Mouse (Mus musculus) kidney, adult 18-20 months (tissue): ENCODE data around the gene Slc22a20.

Source experiments
- DNase-seq: peaks from one replicate; pipeline ENCODE4 v3.0.0; 2021

Gene Slc22a20

DNA sequence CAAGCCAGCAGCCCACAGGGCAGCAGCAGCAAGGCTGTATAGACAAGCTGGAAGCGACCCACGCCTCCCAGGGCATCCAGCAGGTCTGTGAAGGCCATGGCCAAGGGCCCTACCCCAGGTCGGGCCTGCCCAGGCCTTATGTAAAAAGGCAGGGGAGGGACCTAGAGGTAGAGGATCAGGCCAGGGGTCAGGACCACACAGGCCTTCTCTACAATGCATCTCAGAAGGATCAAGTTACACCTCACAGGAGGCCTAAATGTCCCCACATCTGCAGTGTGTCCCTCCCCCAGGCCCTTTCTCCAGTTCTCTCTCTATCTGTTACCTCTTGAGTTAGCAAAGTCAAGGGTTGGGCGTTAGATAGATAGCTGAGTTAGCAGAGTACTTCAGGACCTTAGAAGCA, at the start of gene Slc22a20:
TSS of gene Slc22a20 (minus strand) at position 101 of the 400 bp plus-strand sequence.
- DNase-seq: no peak

GRCm38 (mm10) chr19:6030520-6031280, 44.8 kb upstream of the Slc22a20 start:
- DNase-seq: no peak

- no peak for DNase-seq
Observed at GRCm38 (mm10) chr19:6029426-6029825, 43.5 kb upstream of the Slc22a20 start.

DNA sequence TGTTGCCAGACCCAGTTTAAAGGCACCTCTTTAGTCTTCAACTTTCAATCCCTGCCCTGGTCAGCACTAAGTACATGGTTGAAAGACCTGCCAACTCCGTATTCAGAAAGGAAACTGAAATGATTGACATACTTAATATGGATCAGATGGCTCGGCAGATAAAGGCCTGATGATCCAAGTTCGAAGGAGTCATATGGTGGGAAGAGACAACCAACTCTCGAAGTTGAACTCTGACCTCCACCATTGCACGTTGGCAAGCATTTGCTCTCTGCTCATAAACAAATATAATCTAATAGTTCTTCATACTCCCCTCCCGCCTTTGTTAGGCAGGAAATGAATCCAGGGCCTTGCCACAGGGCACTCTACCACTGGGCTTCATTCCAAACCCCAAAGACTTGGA, 43.0 kb upstream of the Slc22a20 start:
- DNase-seq: no peak

DNA sequence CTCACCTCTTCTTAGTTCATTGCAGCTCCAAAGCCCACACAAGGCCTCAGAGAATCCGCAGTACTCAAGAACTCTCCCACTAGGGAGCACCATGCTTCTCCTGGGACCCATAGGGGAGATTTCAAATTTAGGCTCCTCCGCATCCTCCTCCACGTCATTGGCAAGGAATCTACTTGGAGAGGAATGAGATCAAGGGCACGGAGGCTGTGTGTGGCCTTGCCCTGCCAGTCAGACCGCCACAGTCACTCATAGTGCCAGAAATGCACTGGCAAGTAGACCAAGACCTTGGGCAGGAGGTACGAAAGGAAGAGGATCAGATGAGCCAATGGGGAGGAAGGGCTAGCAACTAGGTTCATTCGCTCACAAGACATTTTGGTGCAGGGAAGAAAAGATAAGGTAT, 38.0 kb upstream of the Slc22a20 start:
- no peak for DNase-seq

DNA sequence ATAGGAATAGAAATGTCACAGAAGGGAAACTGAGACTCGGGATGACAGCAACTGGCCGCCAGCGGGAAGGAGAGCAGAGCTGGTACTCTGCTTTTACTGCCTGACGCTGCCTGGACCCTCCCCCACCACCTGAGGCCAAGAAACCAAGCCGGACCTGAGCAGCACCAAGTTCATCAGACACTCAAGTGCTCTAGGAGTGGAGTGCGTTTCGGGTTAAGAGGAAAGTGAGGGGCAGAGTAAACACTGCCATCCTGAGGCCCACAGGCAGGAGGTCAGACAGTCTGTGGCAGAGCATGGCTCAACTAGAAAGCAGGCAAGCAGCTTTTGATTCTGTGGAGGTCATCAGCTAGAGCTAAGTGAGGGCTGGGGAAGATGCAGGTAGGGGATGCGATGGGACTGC, 37.1 kb upstream of the Slc22a20 start:
- DNase-seq: no peak

DNA sequence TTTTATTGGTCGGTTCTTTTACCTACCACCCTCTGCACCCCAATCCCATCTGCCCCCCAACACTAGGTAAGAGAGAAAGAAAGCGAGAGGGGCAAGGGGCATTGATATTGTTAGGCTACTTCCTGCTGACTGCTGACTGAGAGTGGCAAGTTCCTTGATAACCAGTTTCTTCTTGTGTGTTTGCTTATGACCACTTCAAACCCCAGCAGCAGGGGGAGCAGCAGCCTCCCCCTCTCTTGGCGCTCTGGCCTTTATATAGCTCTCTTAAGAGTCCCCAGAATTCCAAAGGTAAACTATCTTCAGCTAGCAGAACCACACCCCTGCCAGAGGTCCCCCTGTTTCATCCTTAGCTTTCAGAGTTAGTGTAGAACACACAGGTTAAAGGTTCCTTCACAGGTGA, 34.3 kb upstream of the Slc22a20 start:
- DNase-seq: no peak

GRCm38 (mm10) chr19:6018142-6019089, 32.5 kb upstream of the Slc22a20 start:
- DNase-seq: peak; percentile 90

GRCm38 (mm10) chr19:6016532-6016931, 30.6 kb upstream of the Slc22a20 start:
- no peak for DNase-seq

DNA sequence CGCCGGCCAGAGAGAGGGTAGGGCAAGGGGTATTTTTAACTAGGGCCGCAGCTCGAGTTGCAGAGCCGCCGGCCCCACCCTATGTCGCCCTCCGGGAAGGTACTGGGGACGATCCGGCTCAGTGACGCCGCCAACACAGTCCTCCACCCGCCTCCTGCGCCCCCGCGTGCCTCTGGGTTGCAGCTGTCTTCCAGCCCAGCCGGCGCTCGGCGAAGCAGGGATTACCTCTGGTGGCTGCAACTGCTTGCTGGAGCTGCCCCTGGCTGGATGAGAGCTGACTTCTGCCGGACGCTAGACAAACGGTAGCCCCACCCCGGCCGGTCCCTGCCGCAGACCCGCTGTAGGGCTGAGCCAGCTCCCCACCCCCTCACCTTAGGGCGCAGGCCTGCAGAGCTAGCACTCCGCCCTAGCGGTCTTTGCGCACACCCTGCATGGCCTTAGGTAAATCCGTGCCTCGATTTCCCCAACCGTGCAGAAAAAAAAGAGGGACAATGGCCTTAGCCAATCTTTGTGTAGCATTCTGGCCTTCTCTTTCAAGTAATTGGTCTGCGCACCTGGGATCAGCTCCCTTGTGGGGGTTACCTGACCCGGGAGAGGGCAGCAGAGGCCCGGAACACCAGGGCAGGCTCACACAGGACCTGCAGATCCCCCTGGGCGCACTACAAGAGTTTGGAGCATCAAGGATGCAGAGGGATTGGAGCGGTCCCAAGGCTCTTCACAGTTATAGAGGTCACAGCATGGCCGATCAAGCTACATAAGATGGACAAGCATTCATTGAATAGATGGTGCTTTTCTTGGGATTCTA, 29.8 kb upstream of the Slc22a20 start, which contains the start of gene Capn1:
TSS of gene Capn1 (minus strand) at position 387 of the 805 bp plus-strand sequence.
- DNase-seq: peak; percentile 75

DNA sequence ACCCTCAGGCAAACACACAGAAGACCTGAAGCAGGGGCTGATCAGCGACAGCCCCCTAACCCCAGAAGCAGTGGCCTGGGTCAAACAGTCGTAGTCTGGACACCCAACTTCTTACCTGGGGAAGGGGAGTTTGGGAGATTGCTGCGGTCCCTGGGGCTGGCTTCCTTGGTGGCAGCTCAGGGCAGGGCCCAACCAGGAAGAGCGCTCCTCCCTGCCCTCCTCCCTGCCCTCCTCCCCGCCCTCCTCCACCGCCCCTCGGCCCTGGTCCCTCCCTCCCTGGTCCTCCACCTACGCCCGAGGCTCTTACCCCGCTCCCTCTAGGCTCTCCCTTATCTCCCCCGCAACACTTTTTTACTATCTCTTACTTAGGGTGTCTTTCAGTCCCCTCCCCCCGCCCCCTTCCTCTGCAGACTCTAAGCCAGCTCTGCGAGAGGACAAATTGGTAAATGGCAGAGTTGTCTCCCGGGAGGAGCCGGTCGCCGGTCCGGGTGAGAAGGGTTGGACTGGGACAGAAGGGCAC, 29.1 kb upstream of the Slc22a20 start:
- DNase-seq: peak; percentile 57

DNA sequence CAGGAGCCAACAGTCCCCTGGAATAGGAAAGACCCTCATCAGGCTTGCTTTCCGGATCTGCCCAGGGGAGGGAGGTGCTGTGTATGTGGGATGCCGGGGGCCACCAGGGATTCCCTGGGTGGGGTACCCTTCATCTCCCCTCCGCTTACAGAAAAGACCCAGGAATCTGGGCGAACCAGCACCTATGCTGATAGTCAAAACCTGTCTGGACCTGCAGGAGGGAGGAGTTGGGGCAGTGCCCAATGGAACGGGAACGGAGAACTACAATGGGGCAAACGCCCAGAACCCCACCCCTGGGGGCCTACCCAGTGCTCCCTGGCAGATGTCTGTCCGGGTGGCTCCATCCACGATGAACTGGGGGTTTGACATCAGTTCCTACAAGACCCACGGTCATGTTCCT, 27.7 kb upstream of the Slc22a20 start:
- DNase-seq: no peak

DNA sequence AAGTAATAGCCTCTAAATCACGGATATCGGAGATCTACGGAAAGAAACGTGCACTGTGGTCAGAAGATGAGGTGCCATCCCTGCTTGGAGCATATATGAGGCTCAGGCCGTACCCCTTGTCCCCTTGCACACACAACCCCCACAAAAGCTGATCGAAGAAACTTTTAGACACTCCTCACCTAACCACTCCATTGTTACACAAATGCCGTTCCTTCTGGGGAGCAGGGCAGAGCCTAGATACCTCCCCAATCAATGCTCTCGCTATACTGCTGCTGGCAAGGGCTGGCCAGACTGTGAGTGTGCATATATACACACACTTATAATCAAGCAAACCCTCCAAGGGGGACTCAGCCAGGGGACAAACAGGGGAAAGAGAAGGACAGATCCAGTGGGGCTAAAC, 23.2 kb upstream of the Slc22a20 start:
- no peak for DNase-seq

DNA sequence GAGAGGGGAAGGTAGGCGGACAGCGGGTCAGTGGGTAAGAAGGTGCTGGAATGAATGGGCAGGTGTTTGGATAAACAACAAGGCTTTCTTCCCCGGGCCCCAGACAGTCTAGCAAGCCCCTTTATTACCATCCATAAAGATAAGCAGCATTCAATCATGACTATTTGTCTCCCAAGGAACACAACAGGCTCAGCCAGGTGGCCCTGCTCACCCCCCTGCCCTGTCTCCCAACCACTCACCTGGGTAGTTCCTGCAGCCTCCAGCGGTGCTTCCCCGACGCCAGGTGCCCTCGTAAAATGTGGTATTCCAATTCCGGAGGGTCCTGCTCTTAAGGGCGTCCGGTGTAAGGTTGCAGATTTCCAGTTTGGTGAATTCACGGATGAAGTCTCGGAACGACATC, 21.1 kb upstream of the Slc22a20 start:
- no peak for DNase-seq

DNA sequence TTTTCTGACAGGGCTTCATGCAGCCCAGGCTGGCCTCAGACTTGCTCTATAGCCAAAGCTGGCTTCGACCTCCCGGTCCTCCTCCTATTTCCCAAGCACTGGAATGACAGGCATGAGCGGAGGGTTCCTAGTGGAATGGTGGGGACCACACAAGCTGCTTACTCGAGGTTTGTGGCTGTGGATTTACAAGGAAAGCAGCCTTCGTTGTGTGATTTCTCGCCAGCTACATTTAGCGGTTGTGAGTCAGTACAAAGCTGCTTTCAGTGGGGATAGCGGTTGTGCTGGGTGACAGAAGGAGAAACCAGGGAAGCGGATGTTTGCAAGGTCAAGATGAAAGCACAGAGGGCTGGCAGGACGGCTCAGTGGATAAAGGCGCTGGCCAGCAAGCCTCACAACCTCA, 19.6 kb upstream of the Slc22a20 start:
- no peak for DNase-seq

DNA sequence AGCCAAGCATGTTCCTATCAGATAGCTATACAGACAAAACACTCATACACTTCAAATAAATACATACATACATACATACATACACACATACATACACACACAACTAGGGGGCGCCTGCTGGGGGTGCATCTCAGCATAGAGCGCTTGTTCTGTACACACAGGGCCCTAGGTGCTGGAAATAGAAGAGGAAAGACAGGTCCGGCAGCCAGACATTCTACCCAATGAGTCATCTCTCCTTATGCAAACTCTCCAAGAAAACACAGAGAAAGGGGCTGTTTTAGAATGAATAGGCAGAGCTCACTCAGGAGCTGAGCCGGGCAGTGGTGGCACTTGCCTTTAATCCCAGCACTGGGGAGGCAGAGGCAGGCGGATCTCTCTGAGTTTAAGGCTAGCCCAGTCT, 14.0 kb upstream of the Slc22a20 start:
- DNase-seq: no peak

DNA sequence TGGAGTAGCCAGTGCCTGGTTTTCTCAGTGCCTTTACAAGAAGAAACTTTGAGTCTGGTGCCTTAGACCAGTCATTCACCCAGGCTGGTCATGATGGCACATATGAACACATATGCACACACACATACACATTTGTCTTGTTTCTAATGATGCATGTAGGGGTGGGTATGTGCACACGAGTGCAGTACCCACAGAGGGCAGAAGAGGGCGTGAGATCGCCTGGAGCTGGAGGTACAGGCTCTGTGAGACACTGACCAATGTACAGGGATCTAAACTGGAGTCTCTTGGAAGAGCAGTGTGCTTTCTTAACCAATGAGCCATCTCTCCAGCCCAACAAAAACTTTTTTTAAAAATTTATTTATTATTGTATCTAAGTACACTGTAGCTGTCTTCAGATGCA, 12.2 kb upstream of the Slc22a20 start:
- DNase-seq: no peak

- DNase-seq: no peak
Observed at GRCm38 (mm10) chr19:5994711-5995110, 8.8 kb upstream of the Slc22a20 start.

- DNase-seq: no peak
Observed at GRCm38 (mm10) chr19:5992012-5992411, 6.1 kb upstream of the Slc22a20 start.

GRCm38 (mm10) chr19:5991467-5991866, 5.5 kb upstream of the Slc22a20 start:
- no peak for DNase-seq

GRCm38 (mm10) chr19:5990921-5991320, 5.0 kb upstream of the Slc22a20 start:
- DNase-seq: no peak

GRCm38 (mm10) chr19:5990033-5990432, 4.1 kb upstream of the Slc22a20 start:
- no peak for DNase-seq

DNA sequence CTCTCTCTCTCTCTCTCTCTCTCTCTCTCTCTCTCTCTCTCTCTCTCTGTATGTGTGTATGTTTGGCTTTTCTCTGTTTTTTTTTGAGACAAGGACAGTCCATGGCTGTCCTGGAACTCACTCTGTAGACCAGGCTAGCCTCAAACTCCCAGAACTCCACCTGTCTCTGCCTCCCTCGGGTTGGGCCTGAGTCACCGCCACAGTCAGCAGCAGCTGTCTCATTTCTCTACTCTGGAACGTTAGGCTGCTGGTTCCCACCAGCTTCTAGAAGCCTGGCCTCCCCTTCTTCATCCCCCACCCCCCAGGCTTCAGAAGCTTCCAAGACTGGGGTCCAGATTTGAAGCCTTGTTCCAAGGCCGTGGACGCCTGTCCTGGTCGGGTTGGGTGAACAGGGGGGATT, 3.6 kb upstream of the Slc22a20 start:
- DNase-seq: no peak
